Mouse (Mus musculus) forebrain, embryonic 11.5 days (tissue): ENCODE measurements around the gene Tm6sf2. TPM values are rescaled to one million over a fixed set of nuclear protein-coding genes. Genes with fewer than 3 reads are reported as not detected.
"Not testable (repeated sequence)": the region's sequence is repeated elsewhere in the genome, so short reads cannot be mapped to it uniquely, and the experiment has no call there.

Experiments used
- ATAC-seq: fragments of 200-750 bp; cut with Nextera tagmentation; replicated peaks from 2 replicates; pipeline ENCODE4 v1.8.0; 2017; ENCODE audit warnings: moderate TSS enrichment; ENCODE audit not compliant: low FRiP score
- DNase-seq: peaks from one replicate; pipeline ENCODE4 v3.0.0-alpha.2; 2017; ENCODE audit warnings: low spot score
- H3K27ac ChIP-seq: fragments of 300-500 bp; sonication (generic); 2 replicates; pipeline ENCODE4 v1.5.1; 2014; ENCODE audit warnings: low read depth, low read length
- H3K27me3 ChIP-seq: fragments of 300-500 bp; sonication (generic); 2 replicates; pipeline ENCODE4 v1.6.1; 2014; ENCODE audit warnings: mild to moderate bottlenecking, low read length, mixed read lengths; ENCODE audit not compliant: control insufficient read depth, insufficient read depth
- H3K36me3 ChIP-seq: fragments of 300-500 bp; sonication (generic); 2 replicates; pipeline ENCODE4 v1.6.1; 2014; ENCODE audit warnings: mild to moderate bottlenecking, low read length, moderate library complexity, mixed read lengths; ENCODE audit not compliant: control insufficient read depth, insufficient read depth
- H3K4me1 ChIP-seq: fragments of 300-500 bp; sonication (generic); replicated peaks from 2 replicates; pipeline ENCODE4 v1.6.1; 2014; ENCODE audit warnings: low read length, mixed read lengths; ENCODE audit not compliant: control insufficient read depth, insufficient read depth
- H3K4me2 ChIP-seq: fragments of 300-500 bp; sonication (generic); 2 replicates; pipeline ENCODE4 v1.6.1; 2014; ENCODE audit warnings: low read depth, mild to moderate bottlenecking, low read length, moderate library complexity, mixed read lengths; ENCODE audit not compliant: severe bottlenecking
- H3K4me3 ChIP-seq: fragments of 300-500 bp; sonication (generic); 2 replicates; pipeline ENCODE4 v1.5.1; 2014; ENCODE audit warnings: low read depth, low read length
- H3K9ac ChIP-seq: fragments of 300-500 bp; sonication (generic); 2 replicates; pipeline ENCODE4 v1.6.1; 2014; ENCODE audit warnings: low read length
- H3K9me3 ChIP-seq: fragments of 300-500 bp; sonication (generic); 2 replicates; pipeline ENCODE4 v1.6.1; 2016; ENCODE audit warnings: low read length, mixed read lengths; ENCODE audit not compliant: control insufficient read depth
- WGBS: fragments of 180-500 bp; shearing (Covaris S2); extraction: QIAGEN DNeasy Blood & Tissue Kit; methylation state at CpG from one replicate; pipeline ENCODE4 v1.1.7; 2014; 5-methylcytosine and 5-hydroxymethylcytosine counted together
- polyA plus RNA-seq: library from polyadenylated mRNA; unstranded; fragments of >200 nt; fragmentation: Nextera tagmentation; extraction: Ambion mirVana; gene quantifications from 2 replicates; pipeline ENCODE4 v1.2.1, GENCODE M21; 2014

Tm6sf2 gene
- polyA plus RNA-seq, 1 experiment from 2014 or later: 0.76 TPM

- no peaks in the 10 kb centered on the region for H3K9me3 ChIP-seq
- ATAC-seq (no peak), DNase-seq (no peak)
- H3K36me3 ChIP-seq: peaks cover 9% of the 10 kb centered on the region
- no peak overlapping the region for H3K27ac ChIP-seq
- no peaks in the 10 kb centered on the region for H3K4me1 ChIP-seq
- no peaks in the 10 kb centered on the region for H3K27me3 ChIP-seq
- no peak overlapping the region for H3K4me3 ChIP-seq
- H3K9ac ChIP-seq: no peak overlapping the region
- H3K4me2 ChIP-seq: no peak overlapping the region
These were observed 23.1 kb upstream of the Tm6sf2 start for GRCm38 (mm10) chr8:70049662-70050061.

- H3K27me3 ChIP-seq, H3K4me2 ChIP-seq, H3K9me3 ChIP-seq, H3K4me3 ChIP-seq, DNase-seq, H3K27ac ChIP-seq, H3K36me3 ChIP-seq, H3K9ac ChIP-seq, ATAC-seq, H3K4me1 ChIP-seq: not testable (repeated sequence)
- 93% methylated on average over 5 of the region's 5 CpGs for WGBS
These were observed 22.3 kb upstream of the Tm6sf2 start for GRCm38 (mm10) chr8:70050434-70050833.

GRCm38 (mm10) chr8:70057721-70058120 is 15.0 kb upstream of the Tm6sf2 start:
- DNase-seq: no peak
- H3K9me3 ChIP-seq: no peaks in the 10 kb centered on the region
- no peaks in the 10 kb centered on the region for H3K4me1 ChIP-seq
- whole genome bisulfite sequencing: 61% methylated on average over 1 of the region's 1 CpGs
- H3K27ac ChIP-seq: no peak overlapping the region
- no peak overlapping the region for H3K4me2 ChIP-seq
- no peak overlapping the region for H3K9ac ChIP-seq
- no peaks in the 10 kb centered on the region for H3K27me3 ChIP-seq
- no peak for ATAC-seq
- peaks cover 9% of the 10 kb centered on the region for H3K36me3 ChIP-seq
- H3K4me3 ChIP-seq: no peak overlapping the region

- 83% methylated on average over 2 of the region's 2 CpGs for WGBS
These were observed 786 bp upstream of the Tm6sf2 start for GRCm38 (mm10) chr8:70071836-70072440.

GRCm38 (mm10) chr8:70073120-70073519 is 396 bp downstream of the Tm6sf2 start:
- no peaks in the 10 kb centered on the region; the same call in 1 of the 2 replicates for H3K36me3 ChIP-seq
- H3K9me3 ChIP-seq: no peaks in the 10 kb centered on the region
- H3K27me3 ChIP-seq: no peaks in the 10 kb centered on the region
- 63% methylated on average over 8 of the region's 8 CpGs for WGBS
- DNase-seq (no peak), ATAC-seq (no peak)
- H3K4me3 ChIP-seq: no peak overlapping the region
- no peak overlapping the region for H3K9ac ChIP-seq
- no peak overlapping the region for H3K27ac ChIP-seq
- 0 out of 2 replicates have a peak, but pooled peaks cover 2% of the 10 kb centered on the region for H3K4me1 ChIP-seq
- no peak overlapping the region for H3K4me2 ChIP-seq

More at GRCm38 (mm10) chr8:70071836-70072440, 786 bp upstream of the Tm6sf2 start:
- H3K4me3 ChIP-seq: no peak overlapping the region
- H3K4me1 ChIP-seq: 0 out of 2 replicates have a peak, but pooled peaks cover 2% of the 10 kb centered on the region
- ATAC-seq (no peak), DNase-seq (no peak)
- no peaks in the 10 kb centered on the region for H3K27me3 ChIP-seq
- H3K9ac ChIP-seq: no peak overlapping the region
- H3K4me2 ChIP-seq: no peak overlapping the region
- H3K36me3 ChIP-seq: peaks cover under 1% of the 10 kb centered on the region; the same call in 1 of the 2 replicates
- H3K27ac ChIP-seq: no peak overlapping the region
- H3K9me3 ChIP-seq: no peaks in the 10 kb centered on the region

GRCm38 (mm10) chr8:70073682-70074081 is 958 bp downstream of the Tm6sf2 start:
- WGBS: 87% methylated on average over 1 of the region's 1 CpGs
- DNase-seq: no peak
- H3K4me2 ChIP-seq: no peak overlapping the region
- H3K9ac ChIP-seq: no peak overlapping the region
- no peak for ATAC-seq
- H3K9me3 ChIP-seq: no peaks in the 10 kb centered on the region
- no peak overlapping the region for H3K27ac ChIP-seq
- 0 out of 2 replicates have a peak, but pooled peaks cover 2% of the 10 kb centered on the region for H3K4me1 ChIP-seq
- H3K36me3 ChIP-seq: no peaks in the 10 kb centered on the region; the same call in 1 of the 2 replicates
- no peaks in the 10 kb centered on the region for H3K27me3 ChIP-seq
- no peak overlapping the region for H3K4me3 ChIP-seq

- no peak overlapping the region for H3K27ac ChIP-seq
- no peak overlapping the region for H3K4me2 ChIP-seq
- 87% methylated on average over 2 of the region's 2 CpGs for WGBS
- H3K9ac ChIP-seq: no peak overlapping the region
- no peak overlapping the region for H3K4me3 ChIP-seq
- H3K9me3 ChIP-seq: no peaks in the 10 kb centered on the region
- no peaks in the 10 kb centered on the region for H3K36me3 ChIP-seq
- ATAC-seq: no peak
- H3K27me3 ChIP-seq: peaks cover 44% of the 10 kb centered on the region
- peaks cover 12% of the 10 kb centered on the region; the same call in 1 of the 2 replicates for H3K4me1 ChIP-seq
- DNase-seq: no peak
These were observed 9.3 kb downstream of the Tm6sf2 start for GRCm38 (mm10) chr8:70081976-70082375.

GRCm38 (mm10) chr8:70083285-70083684 is 10.6 kb downstream of the Tm6sf2 start, which contains the start of gene Hapln4:
Hapln4 (plus strand) TSS chr8:70083457.
- WGBS: under 1% methylated on average over 26 of the region's 26 CpGs

More at GRCm38 (mm10) chr8:70083285-70083684, 10.6 kb downstream of the Tm6sf2 start, which contains the start of gene Hapln4:
- ATAC-seq (peak; percentile 19; the same call in 1 of the 2 replicates), DNase-seq (peak; percentile 85)
- Histone ChIP-seq H3K4me2 (peak within 1 kb of the TSS; percentile 60), H3K36me3 (no peaks in the 10 kb centered on the region), H3K4me1 (peaks cover 15% of the 10 kb centered on the region; the same call in 1 of the 2 replicates), H3K9ac (0 out of 2 replicates have a peak within 1 kb of the TSS, but pooled peaks have one; percentile 37), H3K4me3 (peak within 1 kb of the TSS; percentile 36), H3K9me3 (no peaks in the 10 kb centered on the region), H3K27me3 (peaks cover 57% of the 10 kb centered on the region), H3K27ac (no peak within 1 kb of the TSS)
